Mouse (Mus musculus): Measurements from ENCODE around the gene Itpkc.

- TF ChIP-seq CTCF (conservative IDR thresholded peaks at IDR 0.05; ENCODE audit: low read length): no peak
- no peak for TF ChIP-seq POU5F1 (IDR thresholded peaks at IDR 0.05; ENCODE audit: borderline replicate concordance, low read length)
Observed at GRCm38 (mm10) chr7:27259271-27259721, 30.8 kb upstream of the Itpkc start.

All from E14TG2a.4 (cell line).